Mouse (Mus musculus) cortical plate, adult 2 months (tissue): ENCODE results near the gene Nras.

Experiments
- CTCF ChIP-seq: fragments of 200-500 bp; IDR thresholded peaks from 2 replicates; pipeline ENCODE4 v1.5.1; 2011; ENCODE audit warnings: mild to moderate bottlenecking, control low read depth, low read length; ENCODE audit not compliant: insufficient read depth; ENCODE audit errors: extremely low read depth
- POLR2A ChIP-seq: fragments of 200-500 bp; IDR thresholded peaks from 2 replicates; pipeline ENCODE4 v1.6.1; 2011; ENCODE audit warnings: mild to moderate bottlenecking, low read length, control low read depth; ENCODE audit not compliant: insufficient read depth; ENCODE audit errors: extremely low read depth

- TF ChIP-seq POLR2A (no peak), CTCF (no peak)
Observed at GRCm38 (mm10) chr3:103082761-103083160, 24.7 kb downstream of the Nras start.
